Mouse (Mus musculus) liver, adult 2 months (tissue): ENCODE data around the gene Mccc2.

ENCODE experiments used
- CTCF ChIP-seq: fragments of 200-500 bp; IDR thresholded peaks from 2 replicates; pipeline ENCODE4 v1.5.1; 2011; ENCODE audit warnings: low read depth, low read length, control low read depth
- POLR2A ChIP-seq: fragments of 200-500 bp; IDR thresholded peaks from 2 replicates; pipeline ENCODE4 v1.6.1; 2011; ENCODE audit warnings: low read length, control low read depth; ENCODE audit not compliant: insufficient read depth; ENCODE audit errors: extremely low read depth

GRCm38 (mm10) chr13:99900557-99900892 is 114.9 kb downstream of the Mccc2 start:
- TF ChIP-seq POLR2A, result no peak
- no peak for TF ChIP-seq CTCF
